Mouse (Mus musculus): Measurements from ENCODE around the gene Fam53b.

The Fam53b gene

DNA sequence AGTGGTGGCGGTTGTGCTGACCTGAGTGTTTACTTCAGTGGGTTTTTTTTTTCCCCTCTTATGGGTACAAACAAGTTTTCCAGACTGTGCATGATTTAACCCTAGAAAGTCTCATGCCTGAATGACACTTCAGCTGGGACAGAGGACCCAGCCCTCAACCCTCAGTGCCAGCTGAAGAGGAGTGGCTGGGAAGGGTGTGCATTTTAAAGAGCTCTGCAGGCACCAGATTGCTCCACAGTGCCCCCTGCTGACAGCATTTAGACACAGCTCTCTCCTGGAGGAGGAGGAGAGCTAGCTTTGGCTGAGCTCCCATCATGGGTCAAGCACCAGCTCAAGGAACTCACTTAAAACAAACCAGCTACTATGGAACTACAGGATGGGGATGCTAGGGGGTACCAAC lies 2.8 kb downstream of the Fam53b start:
- DNase-seq (ENCODE audit: low spot score): peak; percentile 89

DNA sequence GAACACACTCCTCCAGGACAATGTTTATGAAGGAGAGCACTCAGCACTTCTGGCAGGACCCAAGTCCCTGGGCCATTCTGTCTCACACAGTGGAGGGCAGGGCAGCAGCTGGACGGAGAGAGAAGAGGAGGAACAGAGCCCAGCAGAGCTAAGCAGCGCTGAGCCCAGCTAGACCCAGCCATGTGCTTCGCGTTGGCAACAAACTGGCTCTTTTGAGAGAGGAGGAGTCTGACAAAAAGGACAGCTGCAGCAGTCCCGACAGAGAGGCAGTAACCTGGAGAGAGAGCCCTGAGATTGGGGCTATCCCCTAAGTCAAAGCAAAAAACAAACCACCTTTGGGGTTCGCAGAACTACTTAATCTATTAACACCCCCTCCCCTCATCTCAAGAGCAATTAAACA lies 3.3 kb downstream of the Fam53b start:
- DNase-seq (ENCODE audit: low spot score): no peak

DNA sequence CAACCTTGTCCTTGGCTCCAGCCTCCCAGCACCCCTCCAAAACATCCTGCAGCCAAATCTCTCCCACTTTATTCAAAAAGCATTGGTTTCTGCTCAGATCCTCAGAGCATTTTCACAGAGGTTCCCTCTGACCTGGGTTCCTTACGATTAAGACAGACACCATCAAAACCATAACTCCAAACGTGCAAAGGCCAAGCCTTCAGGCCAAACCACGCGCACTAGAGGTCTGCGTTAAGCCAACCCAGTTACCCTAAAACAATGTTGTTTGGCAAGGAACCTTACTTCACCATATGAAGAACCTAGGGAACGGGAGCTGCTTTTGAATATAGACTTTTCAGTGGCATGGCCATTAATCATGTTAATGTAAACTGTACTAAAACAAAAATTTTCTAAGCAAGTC lies 4.0 kb downstream of the Fam53b start:
- no peak for DNase-seq (ENCODE audit: low spot score)

DNA sequence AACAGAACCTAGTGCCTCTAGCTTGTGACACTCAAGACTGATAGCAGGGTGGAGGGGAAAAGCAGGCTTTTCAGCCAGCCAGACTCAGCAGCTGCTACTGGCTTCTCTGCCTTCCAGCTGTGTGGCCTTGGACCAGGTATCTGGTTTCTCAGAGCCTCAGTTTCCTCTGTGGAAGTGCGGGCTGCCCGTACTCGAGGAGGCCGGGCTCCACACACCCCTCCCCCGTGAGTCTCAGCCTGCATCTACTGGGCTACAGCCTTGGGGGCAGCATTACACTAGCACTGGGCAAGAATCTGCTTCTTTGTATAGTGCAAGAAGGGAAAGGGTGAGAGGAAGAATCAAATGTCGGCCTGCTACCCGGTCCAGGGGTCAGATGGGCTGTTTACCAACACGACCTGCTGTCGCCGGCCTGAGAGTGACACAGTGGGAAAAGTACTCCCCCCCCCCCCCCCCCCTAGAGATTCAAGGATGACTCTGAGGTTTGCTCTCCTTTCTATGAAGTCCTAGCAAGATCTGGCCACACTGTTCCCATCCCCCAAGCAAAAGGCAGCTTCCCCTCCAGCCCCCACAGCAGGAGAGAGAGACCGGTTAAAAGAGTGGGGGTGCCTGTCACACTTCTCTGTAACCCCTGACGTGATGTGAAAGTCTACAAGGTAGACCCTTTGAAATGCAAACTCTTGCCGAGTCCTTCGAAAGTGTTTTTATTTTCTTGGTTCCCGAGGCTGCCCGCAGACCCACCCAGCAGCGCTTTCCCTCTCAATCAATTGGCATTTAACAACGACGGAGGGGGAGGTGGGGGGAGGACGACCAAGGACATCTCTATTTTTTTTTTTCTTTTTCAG lies 4.6 kb downstream of the Fam53b start:
- DNase-seq (ENCODE audit: low spot score): no peak

DNA sequence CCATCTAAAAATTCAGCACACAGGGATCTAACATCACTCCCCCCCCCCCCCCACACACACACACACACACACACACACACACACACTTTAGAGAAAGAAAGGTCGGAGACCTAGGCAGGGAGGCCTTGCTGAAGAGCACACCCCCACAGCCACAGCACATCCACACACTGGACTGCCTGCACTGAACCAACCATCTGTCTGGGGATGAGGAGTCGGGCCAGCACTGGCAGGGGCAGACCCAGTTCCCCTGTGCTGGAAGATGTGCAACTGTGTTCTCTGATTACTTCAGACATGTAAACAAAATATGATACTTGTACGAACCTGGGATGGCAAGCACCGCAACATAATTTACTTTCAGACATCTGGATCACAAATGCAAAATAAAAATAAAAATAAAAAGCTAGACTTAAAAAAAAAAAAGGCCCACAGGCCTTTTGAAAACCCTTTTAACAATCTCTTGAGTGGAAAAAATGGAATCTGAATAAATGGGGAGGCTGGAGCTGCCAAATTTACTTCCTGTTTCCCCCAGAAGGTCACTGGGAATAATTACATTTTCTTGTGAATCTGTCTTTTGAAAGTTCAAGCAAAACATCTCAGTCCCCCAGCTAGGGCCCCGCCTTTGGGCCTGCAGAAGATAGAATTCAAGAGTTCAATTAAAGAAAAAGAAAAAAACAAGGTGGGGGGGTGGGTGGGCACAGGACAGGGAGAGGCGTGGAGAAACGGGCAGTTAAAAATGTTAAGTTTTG lies 5.5 kb downstream of the Fam53b start:
- no peak for DNase-seq (ENCODE audit: low spot score)

DNA sequence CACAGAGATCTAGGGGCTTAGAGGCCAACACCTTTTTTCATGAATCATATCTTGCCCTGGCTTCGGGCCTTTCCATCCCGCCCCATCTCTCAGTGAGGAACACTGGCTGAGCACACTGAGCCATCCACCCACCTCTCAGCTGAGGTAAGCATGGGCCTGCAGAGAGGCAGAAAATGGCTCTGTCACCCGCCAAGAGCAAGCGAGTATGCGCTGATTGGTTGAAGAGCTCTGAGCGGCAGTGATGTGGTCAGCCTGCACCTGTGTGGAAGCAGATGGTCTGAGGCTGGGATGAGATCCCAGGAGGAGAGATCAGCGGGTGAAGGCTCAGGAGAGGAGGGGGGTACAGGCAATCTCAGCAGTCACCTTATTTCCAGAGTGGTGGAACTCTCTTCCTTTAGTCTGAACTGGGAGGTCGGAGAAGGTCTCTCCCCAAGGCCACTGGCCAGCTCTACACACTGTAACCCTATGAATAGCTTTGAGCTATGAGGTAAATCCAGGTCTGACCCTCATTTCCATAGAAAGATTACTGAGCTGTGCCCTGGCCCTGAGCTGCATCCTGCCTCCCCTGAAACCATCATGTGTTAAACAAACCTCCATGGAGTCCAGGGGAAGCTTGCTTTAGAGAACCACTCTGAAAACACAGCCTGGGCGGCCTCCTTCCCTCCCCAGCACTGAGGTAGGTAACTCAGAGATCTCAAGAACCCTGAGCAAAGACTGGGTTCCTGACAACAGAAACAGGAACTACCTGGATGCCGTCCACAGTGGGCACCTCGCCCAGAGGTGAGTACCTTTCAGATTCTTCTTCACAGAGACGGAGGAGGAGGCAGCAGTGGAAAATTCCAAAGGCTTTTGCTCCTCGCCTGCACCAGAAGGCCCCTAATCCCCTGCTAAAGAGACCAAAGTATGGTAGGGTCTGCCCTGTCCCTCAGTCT lies 6.5 kb downstream of the Fam53b start:
- no peak for DNase-seq (ENCODE audit: low spot score)

DNA sequence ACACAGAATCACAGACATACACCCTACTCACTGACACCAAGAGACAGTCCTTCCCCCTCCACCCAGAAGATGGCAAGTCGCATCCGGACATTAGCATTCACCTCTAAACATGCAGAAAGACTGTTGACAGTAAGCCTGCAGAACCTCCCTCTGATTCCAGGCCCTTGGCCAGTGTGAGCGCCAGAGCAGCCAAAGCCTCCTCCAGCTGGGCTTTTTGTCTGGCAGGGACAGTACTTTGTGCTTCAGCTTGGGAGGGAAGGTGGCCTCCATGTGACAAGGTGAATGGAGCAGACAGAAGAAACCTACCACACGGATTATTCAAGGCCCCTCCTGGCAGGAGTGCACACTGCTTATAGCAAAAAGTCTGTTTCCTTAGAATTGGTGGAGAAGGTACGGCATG lies 7.4 kb downstream of the Fam53b start:
- no peak for DNase-seq (ENCODE audit: low spot score)

DNA sequence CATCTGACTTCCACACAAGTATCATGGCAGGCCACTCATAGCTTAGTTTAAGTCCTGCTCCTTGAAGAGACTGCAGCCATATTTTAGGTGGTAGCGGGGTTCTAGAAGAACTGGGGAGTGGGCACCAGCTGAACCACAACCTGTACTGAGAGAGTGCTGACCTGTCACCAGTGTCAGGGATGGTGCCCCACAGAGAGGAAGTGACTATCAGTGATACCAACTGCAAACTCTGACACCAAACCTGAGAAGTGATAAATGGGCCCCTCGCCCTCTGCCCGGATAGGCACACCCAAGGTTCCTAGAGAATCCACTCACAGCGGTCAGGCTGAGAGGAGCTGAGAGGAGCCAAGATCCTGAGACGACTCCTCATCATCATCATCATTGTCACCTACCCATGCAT lies 8.7 kb downstream of the Fam53b start:
- no peak for DNase-seq (ENCODE audit: low spot score)

DNA sequence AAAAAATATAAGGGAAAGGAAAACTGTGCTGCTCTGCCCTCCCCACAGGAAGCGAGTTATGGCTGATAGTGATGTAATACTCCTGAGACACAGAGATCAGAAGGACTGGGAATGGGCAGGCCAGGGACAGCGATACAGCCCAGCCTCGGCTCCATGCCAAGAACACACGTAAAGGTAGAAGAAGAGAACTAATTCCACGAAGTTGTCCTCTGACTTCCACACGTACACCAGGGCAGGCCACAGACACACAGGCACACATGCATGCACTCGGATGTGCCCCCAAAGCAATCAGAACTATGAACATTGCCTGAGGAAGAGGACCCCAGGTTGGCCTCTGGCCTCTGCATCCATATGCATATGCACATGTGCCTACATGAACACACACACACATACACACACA lies 9.2 kb downstream of the Fam53b start:
- DNase-seq (ENCODE audit: low spot score): no peak

DNA sequence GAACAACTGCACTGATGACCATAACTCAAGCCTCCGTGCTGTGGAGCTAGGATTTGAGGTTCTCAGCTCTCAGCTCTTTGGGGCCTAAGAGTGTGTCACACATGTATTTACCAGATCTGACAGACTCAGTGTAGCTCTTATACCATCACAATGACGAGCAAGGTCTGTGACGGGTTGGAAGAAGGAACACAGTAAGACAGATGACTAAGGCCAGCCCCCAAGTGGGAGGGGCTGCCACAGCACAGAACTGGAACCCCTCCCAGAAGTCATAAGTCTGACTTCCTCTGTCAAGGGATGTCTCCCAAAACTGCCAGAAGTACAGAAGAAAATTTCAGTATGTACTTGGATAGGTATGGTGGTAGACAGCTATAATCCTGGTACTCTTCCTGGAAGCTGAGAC lies 9.7 kb downstream of the Fam53b start:
- DNase-seq (ENCODE audit: low spot score): no peak

DNA sequence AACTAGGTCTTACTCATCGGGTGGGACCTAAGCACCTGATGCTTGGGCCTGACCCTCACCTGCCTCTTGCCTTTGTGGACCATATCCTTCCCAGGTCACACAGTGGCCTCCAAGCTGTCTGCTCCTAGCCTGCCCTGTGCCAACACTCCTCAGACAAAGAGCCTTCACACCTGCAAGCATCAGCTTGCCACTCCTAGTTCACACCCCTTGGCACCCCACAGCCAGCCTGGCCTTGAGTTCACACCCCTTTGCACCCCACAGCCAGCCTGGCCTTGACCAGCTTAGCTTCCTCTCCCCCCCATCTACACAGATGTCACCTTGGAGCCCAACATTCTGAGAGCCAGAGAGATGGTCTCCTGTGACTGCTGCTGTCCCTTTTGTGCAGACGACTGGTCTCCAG lies 10.3 kb downstream of the Fam53b start:
- no peak for DNase-seq (ENCODE audit: low spot score)

DNA sequence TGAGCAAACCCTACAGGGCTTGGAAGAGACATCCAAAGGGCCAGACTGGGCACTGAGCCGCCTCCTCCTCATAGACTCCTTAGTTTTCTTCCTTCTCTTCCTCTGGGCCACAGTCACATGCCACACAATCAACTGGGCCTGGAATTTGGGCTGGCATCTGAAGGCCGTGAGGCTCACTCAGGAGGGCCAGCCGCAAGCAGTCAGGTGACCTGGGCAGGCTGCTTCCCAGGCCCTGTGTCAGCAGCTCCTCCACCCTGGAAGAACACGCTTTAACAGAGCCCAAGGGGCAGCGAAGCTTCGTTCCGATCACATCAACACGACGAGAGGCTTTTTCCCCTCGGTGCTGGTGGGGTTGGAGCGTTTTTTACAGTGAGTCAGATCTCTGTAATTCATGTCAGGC lies 11.0 kb downstream of the Fam53b start:
- no peak for DNase-seq (ENCODE audit: low spot score)

DNA sequence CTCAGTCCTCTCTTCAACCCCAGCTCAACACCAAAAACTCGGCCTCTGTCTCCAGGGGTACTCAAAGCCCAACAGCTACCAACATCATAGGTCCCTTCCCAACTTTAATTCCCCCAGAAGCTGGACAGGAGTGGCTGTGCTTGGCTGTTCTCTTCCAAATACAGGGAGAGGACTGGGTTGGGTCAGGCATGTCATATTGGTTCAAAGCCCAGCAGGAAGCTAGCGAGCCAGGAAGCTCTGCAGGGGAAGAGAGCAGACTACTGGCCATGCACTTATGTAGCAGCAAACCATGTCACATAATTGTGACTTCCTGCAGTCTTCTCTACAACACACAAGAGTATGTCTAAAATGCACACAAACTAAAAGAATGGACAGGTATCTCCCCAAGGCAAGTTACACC lies 11.6 kb downstream of the Fam53b start:
- no peak for DNase-seq (ENCODE audit: low spot score)

DNA sequence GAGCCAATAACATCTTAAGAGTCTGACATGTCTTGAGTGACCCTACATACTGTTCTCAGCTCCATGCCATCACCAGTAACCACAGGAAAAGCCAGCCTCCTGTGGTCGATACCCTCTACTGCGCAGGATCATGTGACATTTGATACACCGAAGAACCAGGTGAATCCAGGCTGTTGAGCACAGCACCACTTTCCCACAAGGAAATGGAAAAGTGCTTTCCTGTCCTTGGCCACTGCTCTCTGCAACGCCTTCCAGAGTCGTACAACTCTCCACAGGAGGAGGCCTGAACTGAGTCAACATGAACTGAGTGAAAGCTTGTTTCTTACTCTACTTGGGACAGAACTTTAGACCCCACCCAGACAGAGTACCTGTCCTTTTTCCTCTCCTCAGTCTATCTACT lies 12.2 kb downstream of the Fam53b start:
- no peak for DNase-seq (ENCODE audit: low spot score)

DNA sequence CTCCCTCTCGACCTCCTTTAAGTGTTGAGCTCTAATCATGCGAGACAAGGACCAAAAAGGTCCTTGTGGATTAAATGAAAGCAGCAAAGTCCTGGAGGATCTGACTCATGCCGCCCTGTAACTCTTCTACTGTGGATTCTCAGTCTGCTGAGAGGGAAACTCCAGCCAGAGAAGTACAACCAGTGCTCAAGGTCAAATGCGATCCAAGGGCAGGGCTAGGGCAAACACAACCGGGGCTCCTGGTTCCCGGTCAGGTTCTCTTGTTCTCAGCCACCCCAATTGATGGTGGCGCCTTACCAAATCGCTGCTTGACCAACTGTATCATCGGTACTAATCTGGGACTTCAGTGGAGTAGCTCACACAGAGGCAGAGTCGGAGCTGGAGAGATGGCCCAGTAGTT lies 12.8 kb downstream of the Fam53b start:
- DNase-seq (ENCODE audit: low spot score): no peak

DNA sequence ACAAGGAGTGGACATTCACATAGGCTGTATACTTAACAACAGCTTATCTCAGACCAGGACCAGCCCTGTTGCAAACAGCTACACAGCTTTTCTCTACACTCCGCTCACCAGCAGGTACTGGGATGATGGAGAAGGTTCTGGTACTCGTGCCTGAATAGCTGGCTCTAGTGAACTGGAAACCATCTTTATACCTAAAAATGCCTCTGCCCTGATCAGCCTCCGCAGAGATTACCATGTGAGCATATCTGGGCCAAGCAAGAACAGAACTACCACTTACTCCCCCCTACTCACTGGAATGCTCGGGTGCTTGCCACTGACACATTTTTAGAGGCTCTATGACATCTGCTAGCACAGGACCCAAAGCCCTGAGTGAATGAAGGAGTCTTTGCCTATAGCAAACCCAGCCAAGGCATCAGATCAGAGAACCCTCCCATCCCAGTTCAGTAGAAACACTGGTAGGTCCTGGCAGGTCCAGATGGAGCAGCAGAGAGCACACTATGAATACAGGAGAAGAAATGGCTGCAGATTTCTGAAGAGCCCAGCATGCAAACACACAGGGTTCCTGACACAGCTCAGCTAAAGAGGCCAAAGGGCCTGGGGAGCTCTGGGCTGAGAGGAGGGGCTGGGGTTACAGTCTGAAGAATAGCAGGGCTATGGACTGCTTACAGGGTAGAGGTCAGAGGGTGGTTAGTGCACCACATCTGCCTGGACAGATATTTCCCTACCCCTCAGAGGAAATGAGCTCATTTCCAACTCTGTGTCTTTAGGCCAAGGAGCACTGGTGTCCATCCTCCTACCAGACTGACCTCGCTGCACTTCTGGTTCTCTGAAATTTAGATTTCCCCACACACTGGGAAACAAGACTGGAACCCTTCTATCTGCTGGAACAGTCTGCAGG lies 14.3 kb downstream of the Fam53b start:
- no peak for DNase-seq (ENCODE audit: low spot score)

DNA sequence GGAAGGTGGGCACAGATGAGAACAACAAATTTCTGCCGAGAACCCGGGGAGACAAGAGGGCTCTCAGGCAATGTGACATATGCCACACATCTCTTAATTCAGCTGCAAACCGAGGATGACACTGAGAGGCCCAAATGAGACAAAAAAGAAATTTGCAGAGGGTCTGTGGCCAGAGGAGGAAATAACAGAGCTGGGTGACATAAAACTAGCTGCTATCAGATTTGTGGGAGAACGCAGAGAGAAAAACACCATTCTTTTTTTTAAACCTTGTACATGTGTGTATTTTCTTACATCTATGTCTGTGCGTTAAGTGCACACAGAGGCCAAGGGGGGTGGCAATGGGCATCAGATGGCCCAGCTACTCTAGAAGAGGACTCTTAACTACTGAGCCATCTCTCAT lies 18.5 kb downstream of the Fam53b start:
- no peak for DNase-seq (ENCODE audit: low spot score)

DNA sequence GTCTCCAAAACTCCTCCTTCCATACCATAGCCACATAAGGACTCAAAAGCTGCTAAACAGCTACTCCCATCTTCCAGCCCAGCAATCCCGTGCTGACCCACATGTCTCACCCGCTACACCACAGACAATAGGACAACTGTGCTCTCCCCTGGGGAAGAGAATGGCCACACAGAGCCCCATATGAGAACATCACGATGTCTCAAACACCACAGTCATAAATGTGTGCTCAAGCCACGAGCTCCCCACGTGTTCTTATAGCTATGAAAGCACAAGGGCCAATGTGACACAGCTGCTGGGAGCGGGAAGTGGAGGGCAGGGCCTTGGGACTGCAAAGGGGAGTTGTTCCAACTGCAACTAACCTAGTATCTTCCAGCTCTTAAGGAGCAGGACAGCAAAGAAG lies 20.2 kb downstream of the Fam53b start:
- DNase-seq (ENCODE audit: low spot score): no peak

DNA sequence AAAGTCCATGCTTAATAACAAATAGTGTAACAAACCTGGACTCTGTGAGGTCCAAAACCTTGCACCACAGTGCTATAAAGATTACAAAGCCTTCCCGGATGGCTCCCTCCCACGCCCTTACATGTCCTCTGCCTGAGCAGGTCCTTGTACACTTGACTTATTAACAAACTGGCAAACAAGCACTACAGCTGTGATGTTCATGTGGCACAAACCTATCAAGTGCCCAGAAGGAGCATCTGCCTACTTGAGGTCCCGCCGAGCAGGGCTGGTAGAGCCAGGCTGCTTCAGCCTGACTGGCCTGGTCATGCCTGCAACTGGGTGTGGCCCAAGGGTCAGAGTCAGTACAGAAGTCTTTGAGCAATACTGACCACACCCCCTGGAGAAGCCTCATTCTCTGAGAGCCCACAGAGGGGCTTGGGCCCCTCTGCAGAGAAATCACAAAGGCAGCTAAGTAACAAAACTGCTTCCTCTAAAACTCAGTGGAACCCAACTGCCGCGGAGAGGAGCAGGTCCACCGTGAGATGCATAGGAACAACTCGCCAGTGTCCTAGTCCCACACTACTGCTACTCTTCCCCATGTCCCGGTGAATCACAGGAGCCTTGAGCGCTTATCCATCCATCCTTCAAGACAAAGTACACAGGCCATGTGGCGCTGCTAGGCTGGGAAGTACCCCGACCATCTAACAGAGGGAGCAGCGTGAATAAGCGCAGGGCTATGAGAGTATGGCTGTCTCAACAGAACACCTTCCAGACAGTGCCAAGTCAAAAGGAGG lies 23.1 kb downstream of the Fam53b start:
- DNase-seq (ENCODE audit: low spot score): no peak

DNA sequence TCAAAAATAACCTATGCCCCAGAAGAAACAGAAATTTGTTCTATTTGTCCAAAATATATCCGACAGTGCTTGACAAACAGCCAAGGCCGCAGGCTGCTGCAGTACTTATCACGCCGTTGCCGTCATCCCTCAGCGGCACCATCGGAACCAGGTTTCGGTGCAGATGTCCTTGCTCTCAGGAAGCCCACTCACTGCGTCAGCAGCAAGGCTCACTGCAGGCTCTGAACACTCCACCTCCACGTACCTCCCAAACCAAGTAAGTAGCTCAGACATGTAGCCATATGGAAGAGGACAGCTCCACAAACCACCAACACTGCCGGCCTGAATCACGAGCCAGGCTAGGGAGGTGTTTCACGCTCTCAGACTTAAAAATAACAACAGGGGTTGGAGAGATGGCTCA lies 24.9 kb downstream of the Fam53b start:
- DNase-seq (ENCODE audit: low spot score): no peak

Measured in ovary, postnatal 14 days (tissue).